Mouse (Mus musculus) ES-Bruce4 (cell line): ENCODE measurements around the gene Zfp239.

Experiments used
- CTCF ChIP-seq: IDR thresholded peaks from one replicate; pipeline ENCODE4 v1.8.1; 2011; ENCODE audit warnings: low read depth, low read length
- EP300 ChIP-seq: IDR thresholded peaks from 2 replicates; pipeline ENCODE4 v1.6.1; 2011; ENCODE audit warnings: low read depth, low read length; ENCODE audit not compliant: insufficient read depth
- POLR2A ChIP-seq: IDR thresholded peaks from one replicate; pipeline ENCODE4 v1.8.1; 2011; ENCODE audit warnings: low read length; ENCODE audit not compliant: insufficient read depth

DNA sequence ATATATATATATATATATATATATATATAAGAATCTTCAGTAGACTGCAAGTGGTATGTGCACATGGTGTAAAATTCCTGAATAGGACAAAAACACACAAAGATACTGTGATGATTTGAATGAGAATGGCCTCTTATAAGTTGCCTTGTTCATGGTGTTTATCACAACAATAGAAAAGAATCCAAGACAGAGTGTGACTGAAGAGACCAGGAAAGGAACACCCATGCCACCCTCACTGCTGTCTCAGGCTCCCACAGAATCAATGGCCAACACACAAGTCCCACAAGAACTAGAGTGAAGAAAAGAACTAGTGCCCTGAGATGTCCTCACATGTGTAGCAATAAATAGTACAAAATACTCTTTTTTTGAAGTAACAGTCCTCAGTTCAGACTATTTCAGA is 47.2 kb upstream of the Zfp239 start:
- TF ChIP-seq CTCF (no peak), POLR2A (no peak), EP300 (no peak)
